In genomic region chrX:159903421-159903820, GRCm38 (mm10) we compare ENCODE assay signal across 15 mouse cellular contexts.
DNase-seq lines count a peak whose midpoint lies in the region.
"Had no signal": no experiment of that assay in that cellular context is flagged by ENCODE, and none has a peak within 500 bp of the region (broad histone marks: within the 10 kb centered on the region; RNA-seq: fewer than 3 reads in every experiment).

No protein-coding gene starts in this region.

- DNase-seq in adrenal gland, adult (ENCODE audit: inconsistent age in 2 of 2, low spot score in 1 of 2): peak; percentile 4 to 59
- no peak for DNase-seq in adrenal gland, adult 18-20 months (ENCODE audit: low spot score in 2 of 2)
- DNase-seq in ovary, postnatal 36 days (ENCODE audit: low spot score): peak; percentile 16
- DNase-seq in ovary, postnatal 14 days (ENCODE audit: low spot score): no peak
- peak; percentile 2 for DNase-seq in adrenal gland, postnatal 25 days
- DNase-seq in kidney, adult 11 months: no peak
- no peak for DNase-seq in Muller cell, postnatal 12 days (ENCODE audit: inconsistent ontology term)
- DNase-seq: cerebellum, adult 11 months; cerebellum, adult 2 months; cerebellum, adult 9-11 months; cerebellum, postnatal 25 days; forebrain, postnatal 0 days; gastrocnemius, adult 2 months; gastrocnemius, postnatal 14 days; heart, adult 2 months had no signal

Comparison
In these comparisons a context has a peak if more than half of its experiments do, and no peak if none do; other contexts are left out.
1. DNase-seq: peak in adrenal gland, adult (2 of 2), ovary, postnatal 36 days (single experiment) and adrenal gland, postnatal 25 days (single experiment); none in adrenal gland, adult 18-20 months (0 of 2), ovary, postnatal 14 days (single experiment), kidney, adult 11 months (single experiment) and Muller cell, postnatal 12 days (single experiment).